8 mouse cellular contexts compared by ENCODE assay signal in the genomic region with DNA sequence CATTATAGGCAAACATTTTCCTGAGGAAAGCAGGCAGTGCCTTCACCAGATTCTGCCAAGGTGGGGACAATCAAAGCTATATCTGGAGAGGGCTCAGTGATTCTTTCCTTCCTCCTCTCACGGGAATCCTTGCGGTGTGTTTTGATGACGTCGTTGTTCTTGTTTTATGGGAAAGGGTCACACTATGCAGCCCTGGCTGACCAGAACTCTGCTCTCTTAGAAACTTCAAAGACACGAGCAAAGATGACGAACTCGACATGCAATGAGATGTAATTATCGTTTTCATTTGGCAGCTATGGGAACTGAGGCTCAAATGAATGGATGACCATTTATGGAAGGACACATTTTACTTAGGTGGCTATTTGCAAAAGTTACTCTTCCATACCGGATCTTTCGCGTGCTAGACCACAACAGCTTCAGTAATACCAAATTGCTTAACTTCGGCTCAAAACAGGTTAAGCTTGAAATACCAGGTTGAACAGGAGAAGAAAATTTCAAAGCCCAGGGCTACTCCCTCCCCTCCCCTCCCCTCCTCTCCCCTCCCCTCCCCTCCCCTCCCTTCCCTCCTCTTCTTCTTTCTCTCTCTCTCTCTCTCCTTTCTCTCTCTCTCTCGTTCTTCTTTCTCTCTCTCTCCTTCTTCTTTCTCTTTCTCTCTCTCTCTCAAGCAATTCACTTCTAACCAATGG. TPM values are rescaled to one million over a fixed set of nuclear protein-coding genes. Genes with fewer than 3 reads are reported as not detected.
DNase-seq lines count a peak whose midpoint lies in the region; ATAC-seq and TF ChIP-seq lines count a peak whose summit lies in the region.

No protein-coding gene starts in this region.

- peaks cover 20% of the 10 kb centered on the region for H3K36me3 ChIP-seq in heart, embryonic 10.5 days
- 0 out of 2 replicates have a peak, but pooled peaks cover 2% of the 10 kb centered on the region for H3K36me3 ChIP-seq in spleen, adult 2 months (ENCODE audit: control insufficient read depth, insufficient read depth, low read length)
- peaks cover 5% of the 10 kb centered on the region; the same call in 1 of the 2 replicates for H3K36me3 ChIP-seq in limb, embryonic 11.5 days (ENCODE audit: control insufficient read depth, insufficient read depth, low read length)
- H3K36me3 ChIP-seq in stomach, postnatal 0 days (ENCODE audit: control insufficient read depth, insufficient read depth, low read length): 0 out of 2 replicates have a peak, but pooled peaks cover 7% of the 10 kb centered on the region

- H3K9ac ChIP-seq in limb, embryonic 11.5 days (ENCODE audit: low read length): no peak overlapping the region
- H3K9ac ChIP-seq in stomach, postnatal 0 days (ENCODE audit: low read length): peak overlapping the region; percentile 14; the same call in 1 of the 2 replicates

- TF ChIP-seq POLR2A in spleen, adult 2 months (IDR thresholded peaks at IDR 0.05; ENCODE audit: low read depth, low read length): no peak

- WGBS in heart, embryonic 10.5 days: 19% methylated on average over 12 of the region's 13 CpGs
- WGBS in spleen, adult 2 months: 5% methylated on average over 12 of the region's 13 CpGs
- WGBS in limb, embryonic 11.5 days: 21% methylated on average over 12 of the region's 13 CpGs
- 15% methylated on average over 12 of the region's 13 CpGs for WGBS in stomach, postnatal 0 days

- H3K27ac ChIP-seq in heart, embryonic 10.5 days: peak overlapping the region; percentile 77
- H3K27ac ChIP-seq in spleen, adult 2 months (ENCODE audit: insufficient read depth, low read length): no peak overlapping the region
- no peak overlapping the region for H3K27ac ChIP-seq in limb, embryonic 11.5 days (replicated peaks; ENCODE audit: low read depth, low read length)
- no peak overlapping the region for H3K27ac ChIP-seq in stomach, postnatal 0 days (replicated peaks)

- H3K27me3 ChIP-seq in heart, embryonic 10.5 days (ENCODE audit: insufficient read depth, poor library complexity, severe bottlenecking): no peaks in the 10 kb centered on the region
- no peaks in the 10 kb centered on the region for H3K27me3 ChIP-seq in spleen, adult 2 months (ENCODE audit: control insufficient read depth, insufficient read depth, low read length)
- no peaks in the 10 kb centered on the region for H3K27me3 ChIP-seq in limb, embryonic 11.5 days (ENCODE audit: control insufficient read depth, insufficient read depth, low read length)
- H3K27me3 ChIP-seq in stomach, postnatal 0 days (ENCODE audit: control insufficient read depth, insufficient read depth, low read length): no peaks in the 10 kb centered on the region

- H3K9me3 ChIP-seq in heart, embryonic 10.5 days: no peaks in the 10 kb centered on the region
- no peaks in the 10 kb centered on the region for H3K9me3 ChIP-seq in limb, embryonic 11.5 days (ENCODE audit: control insufficient read depth, low read length)
- no peaks in the 10 kb centered on the region for H3K9me3 ChIP-seq in stomach, postnatal 0 days (ENCODE audit: control insufficient read depth, low read length)

- DNase-seq in heart, embryonic 10.5 days (ENCODE audit: low spot score): no peak
- DNase-seq in heart, adult 18-20 months: no peak
- no peak for DNase-seq in spleen, adult 2 months (ENCODE audit: low read depth in 1 of 2, low spot score in 2 of 2)
- DNase-seq in spleen, postnatal 36 days (ENCODE audit: low spot score in 2 of 2): no peak
- no peak for DNase-seq in limb, embryonic 11.5 days (ENCODE audit: low spot score)
- DNase-seq in stomach, postnatal 0 days (ENCODE audit: low spot score): no peak
- no peak for DNase-seq in frontal cortex, postnatal 10 days (ENCODE audit: low spot score in 2 of 2)

- no peak for TF ChIP-seq EP300 in stomach, postnatal 0 days (optimal IDR thresholded peaks at IDR 0.05)

- H3K4me1 ChIP-seq in heart, embryonic 10.5 days: peaks cover 4% of the 10 kb centered on the region; the same call in 1 of the 2 replicates
- peaks cover 7% of the 10 kb centered on the region; the same call in 1 of the 2 replicates for H3K4me1 ChIP-seq in spleen, adult 2 months (ENCODE audit: control insufficient read depth, insufficient read depth, insufficient read length)
- H3K4me1 ChIP-seq in limb, embryonic 11.5 days (ENCODE audit: control insufficient read depth, insufficient read depth, low read length): no peaks in the 10 kb centered on the region
- H3K4me1 ChIP-seq in stomach, postnatal 0 days (replicated peaks; ENCODE audit: control insufficient read depth, insufficient read depth): no peaks in the 10 kb centered on the region

- no peak for ATAC-seq in limb, embryonic 11.5 days (ENCODE audit: insufficient number of reproducible peaks, low FRiP score, low TSS enrichment, low read depth)
- 0 out of 2 replicates have a peak, but pooled peaks have one; percentile 47 for ATAC-seq in stomach, postnatal 0 days (ENCODE audit: low FRiP score, low TSS enrichment)
- no peak for ATAC-seq in cerebellum, adult (ENCODE audit: insufficient number of reproducible peaks, low FRiP score, low TSS enrichment)

- TF ChIP-seq CTCF in spleen, adult 2 months (IDR thresholded peaks at IDR 0.05; ENCODE audit: extremely low read depth, insufficient read depth, insufficient read length, insufficient replicate concordance): no peak
- TF ChIP-seq CTCF in stomach, postnatal 0 days (IDR thresholded peaks at IDR 0.05; ENCODE audit: low read depth): no peak

- peak overlapping the region; percentile 52 for H3K4me3 ChIP-seq in heart, embryonic 10.5 days
- 0 out of 2 replicates have a peak overlapping the region, but pooled peaks have one; percentile 11 for H3K4me3 ChIP-seq in spleen, adult 2 months (ENCODE audit: extremely low read depth, insufficient read depth, insufficient read length)
- no peak overlapping the region for H3K4me3 ChIP-seq in limb, embryonic 11.5 days (ENCODE audit: low read depth, low read length)
- H3K4me3 ChIP-seq in stomach, postnatal 0 days (ENCODE audit: low read depth, low read length): 0 out of 2 replicates have a peak overlapping the region, but pooled peaks have one; percentile 3

- H3K4me2 ChIP-seq in limb, embryonic 11.5 days (ENCODE audit: low read depth, severe bottlenecking): peak overlapping the region; percentile 20; the same call in 1 of the 2 replicates
- H3K4me2 ChIP-seq in stomach, postnatal 0 days (replicated peaks; ENCODE audit: low read depth): peak overlapping the region; percentile 34

RNA-seq across cellular contexts. Expression of gene Pdik1l, which starts 14.8 kb away (rescaled TPM):
- polyA plus RNA-seq in heart, embryonic 10.5 days (2016; fragmentation: Nextera tagmentation; extraction: Ambion mirVana): 15.8 and 18.2 TPM in 2 replicates
- total RNA-seq in heart, adult 18-20 months (2021): 1 to 10 TPM; 4.8 to 8.0 TPM
- 3.6 and 3.9 TPM in 2 replicates for polyA plus RNA-seq in spleen, adult 2 months (2012; rRNA removed)
- 20.6 and 21.0 TPM in 2 replicates for polyA plus RNA-seq in limb, embryonic 11.5 days (2014; fragmentation: Nextera tagmentation; extraction: Ambion mirVana)
- 8.3 and 8.4 TPM in 2 replicates for polyA plus RNA-seq in stomach, postnatal 0 days (2015; fragmentation: Nextera tagmentation; extraction: Ambion mirVana)

RNA-seq across cellular contexts. Expression of gene Grrp1, which starts 19.0 kb away (rescaled TPM):
- 6.3 and 8.8 TPM in 2 replicates for polyA plus RNA-seq in heart, embryonic 10.5 days (2016; fragmentation: Nextera tagmentation; extraction: Ambion mirVana)
- 1 to 10 TPM; 5.1 to 6.3 TPM for total RNA-seq in heart, adult 18-20 months (2021)
- 6.9 and 10.2 TPM in 2 replicates for polyA plus RNA-seq in spleen, adult 2 months (2012; rRNA removed)
- 5.5 and 7.1 TPM in 2 replicates for polyA plus RNA-seq in limb, embryonic 11.5 days (2014; fragmentation: Nextera tagmentation; extraction: Ambion mirVana)
- 3.7 and 4.2 TPM in 2 replicates for polyA plus RNA-seq in stomach, postnatal 0 days (2015; fragmentation: Nextera tagmentation; extraction: Ambion mirVana)

RNA-seq across cellular contexts. Expression of gene Gm30191, which starts 26.1 kb away (rescaled TPM):
- not detected in 2 replicates for polyA plus RNA-seq in heart, embryonic 10.5 days (2016; fragmentation: Nextera tagmentation; extraction: Ambion mirVana)
- not detected for total RNA-seq in heart, adult 18-20 months (2021)
- not detected in 2 replicates for polyA plus RNA-seq in spleen, adult 2 months (2012; rRNA removed)
- polyA plus RNA-seq in limb, embryonic 11.5 days (2014; fragmentation: Nextera tagmentation; extraction: Ambion mirVana): not detected in 2 replicates
- not detected in 2 replicates for polyA plus RNA-seq in stomach, postnatal 0 days (2015; fragmentation: Nextera tagmentation; extraction: Ambion mirVana)

RNA-seq across cellular contexts. Expression of gene Zfp593, which starts 27.5 kb away (rescaled TPM):
- 13.3 and 15.3 TPM in 2 replicates for polyA plus RNA-seq in heart, embryonic 10.5 days (2016; fragmentation: Nextera tagmentation; extraction: Ambion mirVana)
- total RNA-seq in heart, adult 18-20 months (2021): 1 to 10 TPM; 3.3 to 3.6 TPM
- 7.4 and 11.5 TPM in 2 replicates for polyA plus RNA-seq in spleen, adult 2 months (2012; rRNA removed)
- polyA plus RNA-seq in limb, embryonic 11.5 days (2014; fragmentation: Nextera tagmentation; extraction: Ambion mirVana): 16.2 and 17.1 TPM in 2 replicates
- polyA plus RNA-seq in stomach, postnatal 0 days (2015; fragmentation: Nextera tagmentation; extraction: Ambion mirVana): 12.1 and 12.6 TPM in 2 replicates

RNA-seq across cellular contexts. Expression of gene E130218I03Rik, which starts 29.4 kb away (rescaled TPM):
- 0.19 and 0.28 TPM in 2 replicates for polyA plus RNA-seq in heart, embryonic 10.5 days (2016; fragmentation: Nextera tagmentation; extraction: Ambion mirVana)
- total RNA-seq in heart, adult 18-20 months (2021): not detected
- polyA plus RNA-seq in spleen, adult 2 months (2012; rRNA removed): not detected in 2 replicates
- polyA plus RNA-seq in limb, embryonic 11.5 days (2014; fragmentation: Nextera tagmentation; extraction: Ambion mirVana): 0.35 and 0.43 TPM in 2 replicates
- 0.21 and 0.31 TPM in 2 replicates for polyA plus RNA-seq in stomach, postnatal 0 days (2015; fragmentation: Nextera tagmentation; extraction: Ambion mirVana)
